Mouse (Mus musculus) liver, adult 2 months (tissue): ENCODE measurements at regions not wholly inside any gene's neighbourhood (a gene's known extent, or its start where the extent isn't known, plus 50 kb on each side); places are given as distances from the start of the nearest gene placed in this dataset.
A peak's percentile ranks its signal among the peaks of the same experiment; 100 is the strongest.

Experiments used
- DNase-seq: peaks from one replicate; pipeline ENCODE4 v3.0.0-alpha.2; 2011; ENCODE audit warnings: low read depth, low spot score; ENCODE audit errors: extremely low read depth
- H3K27ac ChIP-seq: fragments of 200-500 bp; replicated peaks from 2 replicates; pipeline ENCODE4 v1.5.1; 2012; ENCODE audit warnings: low read depth, mild to moderate bottlenecking, control low read depth, inconsistent platforms, low read length; ENCODE audit not compliant: insufficient read depth
- H3K27me3 ChIP-seq: fragments of 200-500 bp; 2 replicates; pipeline ENCODE4 v1.6.1; 2012; ENCODE audit warnings: mild to moderate bottlenecking, moderate library complexity, low read length, inconsistent platforms; ENCODE audit not compliant: control insufficient read depth, insufficient read depth
- H3K36me3 ChIP-seq: fragments of 200-500 bp; 2 replicates; pipeline ENCODE4 v1.6.1; 2012; ENCODE audit warnings: low read length, inconsistent platforms; ENCODE audit not compliant: control insufficient read depth, insufficient read depth
- H3K4me1 ChIP-seq: fragments of 200-500 bp; 2 replicates; pipeline ENCODE4 v1.6.1; 2011; ENCODE audit warnings: low read length; ENCODE audit not compliant: control insufficient read depth, insufficient read depth
- H3K4me3 ChIP-seq: fragments of 200-500 bp; 2 replicates; pipeline ENCODE4 v1.5.1; 2011; ENCODE audit warnings: low read depth, mild to moderate bottlenecking, control low read depth, low read length, moderate library complexity; ENCODE audit not compliant: insufficient read depth
- H3K79me2 ChIP-seq: fragments of 200-500 bp; 2 replicates; pipeline ENCODE4 v1.6.1; 2012; ENCODE audit warnings: inconsistent platforms, mild to moderate bottlenecking, low read length, moderate library complexity; ENCODE audit not compliant: control insufficient read depth, insufficient read depth
- H3K9ac ChIP-seq: fragments of 200-500 bp; 2 replicates; pipeline ENCODE4 v1.6.1; 2012; ENCODE audit warnings: low read depth, mild to moderate bottlenecking, control low read depth, inconsistent platforms, low read length
- CTCF ChIP-seq: fragments of 200-500 bp; IDR thresholded peaks from 2 replicates; pipeline ENCODE4 v1.5.1; 2011; ENCODE audit warnings: low read depth, low read length, control low read depth
- POLR2A ChIP-seq: fragments of 200-500 bp; IDR thresholded peaks from 2 replicates; pipeline ENCODE4 v1.6.1; 2011; ENCODE audit warnings: low read length, control low read depth; ENCODE audit not compliant: insufficient read depth; ENCODE audit errors: extremely low read depth
- WGBS: fragments of 180-500 bp; shearing (Covaris S2); methylation state at CpG from one replicate; pipeline ENCODE4 v1.1.7; 2018; 5-methylcytosine and 5-hydroxymethylcytosine counted together

DNA sequence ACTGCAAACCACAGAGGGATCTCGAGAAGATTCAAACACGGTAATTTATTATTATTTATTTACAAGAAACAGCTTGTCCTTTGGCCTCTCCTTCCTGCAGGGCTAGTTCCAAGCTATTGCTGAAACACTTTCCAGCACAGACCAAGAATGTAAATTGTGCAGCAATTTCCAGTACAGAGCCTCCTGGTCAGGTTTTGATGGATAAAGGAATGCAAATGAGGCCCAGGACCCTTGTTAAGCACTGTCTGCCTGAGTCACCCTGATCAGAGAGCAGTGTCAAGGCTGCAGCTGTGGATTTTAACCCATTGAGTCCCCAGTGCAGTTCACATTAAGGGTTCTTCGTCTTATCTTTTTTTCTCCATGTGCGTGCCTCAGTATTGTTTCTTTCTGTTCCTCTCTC is 142.3 kb upstream of the Zkscan2 start:
- Histone ChIP-seq H3K27me3 (no peaks in the 10 kb centered on the region), H3K79me2 (no peaks in the 10 kb centered on the region), H3K4me1 (peaks cover 4% of the 10 kb centered on the region; the same call in 1 of the 2 replicates), H3K4me3 (no peak overlapping the region), H3K27ac (no peak overlapping the region), H3K36me3 (no peaks in the 10 kb centered on the region), H3K9ac (no peak overlapping the region)
- peak; percentile 7 for DNase-seq
- TF ChIP-seq POLR2A: no peak
- TF ChIP-seq CTCF: no peak
- WGBS: 42% methylated on average over 4 of the region's 4 CpGs

DNA sequence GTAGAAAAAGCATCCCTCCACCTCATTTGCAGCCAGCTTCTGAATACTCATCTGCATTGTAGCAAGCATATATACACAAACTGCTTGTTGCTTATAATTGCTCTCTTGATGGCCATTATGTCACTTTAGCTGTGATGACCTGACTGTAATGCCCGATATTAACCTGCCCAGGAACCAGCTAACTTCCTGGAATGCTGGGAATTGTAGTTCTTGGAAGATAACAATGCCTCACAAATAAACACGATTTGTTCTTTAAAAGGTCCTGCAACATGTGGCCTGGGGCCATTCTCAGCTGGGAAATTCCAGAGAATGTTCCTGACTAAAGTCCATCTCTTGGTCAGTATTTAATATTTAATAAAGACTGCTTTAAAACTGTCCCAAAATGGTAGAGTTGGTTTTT is 143.2 kb upstream of the Zkscan2 start:
- Histone ChIP-seq H3K36me3 (no peaks in the 10 kb centered on the region), H3K27ac (no peak overlapping the region), H3K27me3 (no peaks in the 10 kb centered on the region), H3K9ac (no peak overlapping the region), H3K4me3 (no peak overlapping the region), H3K4me1 (peaks cover 4% of the 10 kb centered on the region; the same call in 1 of the 2 replicates), H3K79me2 (no peaks in the 10 kb centered on the region)
- DNase-seq: peak; percentile 28
- WGBS: 14% methylated on average over 2 of the region's 2 CpGs
- TF ChIP-seq CTCF (no peak), POLR2A (no peak)

DNA sequence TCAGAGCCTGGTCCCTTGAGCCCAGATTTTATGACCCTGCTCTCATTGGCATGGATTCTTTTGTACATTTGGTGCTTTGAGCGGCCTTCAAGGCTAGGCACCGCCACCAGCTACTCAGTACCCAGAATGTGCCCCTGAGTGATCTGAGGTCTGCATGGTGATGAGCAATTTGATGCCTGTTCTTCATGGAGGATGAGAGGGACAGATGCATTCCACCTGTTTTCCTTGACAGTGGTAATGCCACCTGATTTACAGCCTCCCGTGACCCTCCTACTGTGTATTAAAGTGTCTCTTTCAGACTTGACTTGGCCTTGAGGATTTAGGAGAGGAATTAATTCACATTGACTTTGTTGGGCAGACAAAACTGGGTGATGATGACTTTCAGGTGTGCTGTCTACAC is 145.3 kb upstream of the Zkscan2 start:
- H3K27me3 ChIP-seq: no peaks in the 10 kb centered on the region
- H3K36me3 ChIP-seq: no peaks in the 10 kb centered on the region
- H3K27ac ChIP-seq: no peak overlapping the region
- peaks cover 4% of the 10 kb centered on the region; the same call in 1 of the 2 replicates for H3K4me1 ChIP-seq
- WGBS: 92% methylated on average over 3 of the region's 3 CpGs
- H3K79me2 ChIP-seq: no peaks in the 10 kb centered on the region
- DNase-seq: no peak
- H3K4me3 ChIP-seq: no peak overlapping the region
- no peak for TF ChIP-seq CTCF
- no peak for TF ChIP-seq POLR2A
- H3K9ac ChIP-seq: no peak overlapping the region

DNA sequence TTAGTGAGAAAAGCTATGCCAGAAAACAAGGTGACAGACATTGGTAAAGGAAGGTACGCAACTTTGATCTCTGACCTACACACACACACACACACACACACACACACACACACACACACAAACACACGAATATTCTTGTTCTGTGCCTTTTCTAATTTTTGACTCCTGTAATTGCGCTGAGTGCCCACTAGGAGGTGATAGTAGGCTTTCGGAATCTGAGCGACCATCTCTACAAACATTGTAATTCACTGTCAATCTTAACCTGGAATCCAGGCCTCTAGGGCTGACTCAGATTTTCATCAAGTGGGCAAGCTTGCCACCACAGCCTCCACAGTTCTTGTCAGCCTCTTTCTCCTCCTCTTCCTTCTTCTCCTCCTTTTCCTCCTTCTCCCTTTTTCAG is 165.2 kb upstream of the Zkscan2 start:
- H3K36me3 ChIP-seq: no peaks in the 10 kb centered on the region

DNA sequence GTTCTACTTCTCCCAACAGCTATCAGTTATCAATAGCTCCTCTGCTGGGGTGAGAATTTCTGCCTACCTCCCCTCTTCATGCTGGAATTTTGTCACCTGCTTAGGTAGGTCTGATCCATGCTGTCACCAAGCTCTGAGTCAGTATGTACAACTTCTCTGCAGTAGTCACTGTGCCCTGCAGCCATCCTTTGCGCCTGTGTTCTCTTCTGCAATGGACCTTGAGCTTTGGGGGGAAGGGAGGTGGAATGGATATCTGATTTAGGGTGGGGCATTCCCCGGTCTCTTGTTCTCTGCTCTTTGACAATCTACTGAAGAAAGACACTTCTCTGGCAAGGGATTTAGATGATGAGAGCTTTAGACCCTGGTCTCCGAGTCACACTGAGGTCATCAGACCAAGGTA is 184.5 kb upstream of the Zkscan2 start:
- no peaks in the 10 kb centered on the region for H3K36me3 ChIP-seq
- WGBS: 63% methylated on average over 3 of the region's 3 CpGs

More for the DNA sequence above, 165.2 kb upstream of the Zkscan2 start:
- TF ChIP-seq POLR2A (no peak), CTCF (no peak)
- WGBS: 50% methylated on average over 5 of the region's 5 CpGs
- Histone ChIP-seq H3K27ac (no peak overlapping the region), H3K4me1 (no peaks in the 10 kb centered on the region), H3K27me3 (no peaks in the 10 kb centered on the region), H3K9ac (no peak overlapping the region), H3K4me3 (no peak overlapping the region), H3K79me2 (no peaks in the 10 kb centered on the region)
- DNase-seq: no peak

GRCm38 (mm10) chr7:123686547-123686946 is 186.3 kb upstream of the Zkscan2 start:
- no peak overlapping the region for H3K27ac ChIP-seq
- H3K27me3 ChIP-seq: no peaks in the 10 kb centered on the region
- H3K4me3 ChIP-seq: no peak overlapping the region
- WGBS: 77% methylated on average over 3 of the region's 3 CpGs
- no peaks in the 10 kb centered on the region for H3K36me3 ChIP-seq
- no peak overlapping the region for H3K9ac ChIP-seq
- TF ChIP-seq POLR2A (no peak), CTCF (no peak)
- no peaks in the 10 kb centered on the region for H3K79me2 ChIP-seq
- H3K4me1 ChIP-seq: no peaks in the 10 kb centered on the region
- no peak for DNase-seq

More for the DNA sequence above, 184.5 kb upstream of the Zkscan2 start:
- Histone ChIP-seq H3K4me3 (no peak overlapping the region), H3K27ac (no peak overlapping the region), H3K4me1 (no peaks in the 10 kb centered on the region), H3K27me3 (no peaks in the 10 kb centered on the region), H3K9ac (no peak overlapping the region), H3K79me2 (no peaks in the 10 kb centered on the region)
- TF ChIP-seq CTCF: no peak
- no peak for DNase-seq
